Mouse (Mus musculus): ENCODE data around the gene Slc16a7. TPM values are rescaled to one million over a fixed set of nuclear protein-coding genes. Genes with fewer than 3 reads are reported as not detected.

Slc16a7 gene
- 100 to 1,000 TPM in 1 of 2 experiments, 10 to 100 TPM in 1; 94.8 to 110 TPM for total RNA-seq (2021)
- long read RNA-seq, experiment 1, partial matches to known transcripts = 2 of 17 reads
- long read RNA-seq, experiment 1, other reads (novel, unspliced or antisense) = 15 of 17 reads
- long read RNA-seq, experiment 2, partial matches to known transcripts = 0 of 8 reads
- long read RNA-seq, experiment 2, other reads (novel, unspliced or antisense) = 8 of 8 reads

- peak; percentile 87 to 88 for DNase-seq (ENCODE audit: low spot score in 2 of 2)
- intact Hi-C loops (cut with DNase I) = loop anchor here (10.0 kb wide), 1 partner anchor 274 kb away; no protein-coding TSS in a partner anchor
Observed at GRCm38 (mm10) chr10:125388876-125389786, at the start of gene Slc16a7. Slc16a7 (minus strand) TSS chr10:125389465.

- intact Hi-C loops (cut with DNase I) = no loop called here
- DNase-seq (ENCODE audit: low spot score in 2 of 2) = no peak
Observed at GRCm38 (mm10) chr10:125418795-125419194, 29.5 kb upstream of the Slc16a7 start.

GRCm38 (mm10) chr10:125399796-125400195 is 10.5 kb upstream of the Slc16a7 start:
- intact Hi-C loops (cut with DNase I) = no loop called here
- no peak for DNase-seq (ENCODE audit: low spot score in 2 of 2)

GRCm38 (mm10) chr10:125390011-125390410 is 746 bp upstream of the Slc16a7 start:
- intact Hi-C loops (cut with DNase I) = loop anchor here (5.0 kb wide), 1 partner anchor 107 kb away; no protein-coding TSS in a partner anchor
- no peak for DNase-seq (ENCODE audit: low spot score in 2 of 2)

GRCm38 (mm10) chr10:125388481-125388875 is 787 bp downstream of the Slc16a7 start:
- intact Hi-C loops (cut with DNase I) = loop anchor here (10.0 kb wide), 1 partner anchor 274 kb away; no protein-coding TSS in a partner anchor
- DNase-seq (ENCODE audit: low spot score in 2 of 2) = peak in 1 of 2 experiments; percentile 44

GRCm38 (mm10) chr10:125387782-125388415 is 1.4 kb downstream of the Slc16a7 start:
- intact Hi-C loops (cut with DNase I) = loop anchor here (10.0 kb wide), 1 partner anchor 273 kb away; no protein-coding TSS in a partner anchor
- DNase-seq (ENCODE audit: low spot score in 2 of 2) = peak; percentile 50 to 63

GRCm38 (mm10) chr10:125375526-125375925 is 13.7 kb downstream of the Slc16a7 start:
- intact Hi-C loops (cut with DNase I) = no loop called here
- DNase-seq (ENCODE audit: low spot score in 2 of 2) = no peak

- no peak for DNase-seq (ENCODE audit: low spot score in 2 of 2)
Observed at GRCm38 (mm10) chr10:125372666-125373065, 16.6 kb downstream of the Slc16a7 start.

GRCm38 (mm10) chr10:125371451-125371850 is 17.8 kb downstream of the Slc16a7 start:
- no peak for DNase-seq (ENCODE audit: low spot score in 2 of 2)
- intact Hi-C loops (cut with DNase I) = no loop called here

More at GRCm38 (mm10) chr10:125372666-125373065, 16.6 kb downstream of the Slc16a7 start:
- intact Hi-C loops (cut with DNase I) = no loop called here

- DNase-seq (ENCODE audit: low spot score in 2 of 2) = peak in 1 of 2 experiments; percentile 21
- intact Hi-C loops (cut with DNase I) = no loop called here
Observed at GRCm38 (mm10) chr10:125370037-125370610, 19.1 kb downstream of the Slc16a7 start.

GRCm38 (mm10) chr10:125358479-125358878 is 30.8 kb downstream of the Slc16a7 start:
- no peak for DNase-seq (ENCODE audit: low spot score in 2 of 2)
- intact Hi-C loops (cut with DNase I) = no loop called here

GRCm38 (mm10) chr10:125352805-125353204 is 36.5 kb downstream of the Slc16a7 start:
- DNase-seq (ENCODE audit: low spot score in 2 of 2) = no peak
- intact Hi-C loops (cut with DNase I) = no loop called here

GRCm38 (mm10) chr10:125348171-125348570 is 41.1 kb downstream of the Slc16a7 start:
- no peak for DNase-seq (ENCODE audit: low spot score in 2 of 2)
- intact Hi-C loops (cut with DNase I) = no loop called here

- intact Hi-C loops (cut with DNase I) = no loop called here
- peak in 1 of 2 experiments; percentile 17 for DNase-seq (ENCODE audit: low spot score in 2 of 2)
Observed at GRCm38 (mm10) chr10:125347149-125347548, 42.1 kb downstream of the Slc16a7 start.

GRCm38 (mm10) chr10:125346364-125346763 is 42.9 kb downstream of the Slc16a7 start:
- DNase-seq (ENCODE audit: low spot score in 2 of 2) = no peak
- intact Hi-C loops (cut with DNase I) = no loop called here

- no peak for DNase-seq (ENCODE audit: low spot score in 2 of 2)
- intact Hi-C loops (cut with DNase I) = no loop called here
Observed at GRCm38 (mm10) chr10:125345583-125345982, 43.7 kb downstream of the Slc16a7 start.

GRCm38 (mm10) chr10:125342204-125342603 is 47.1 kb downstream of the Slc16a7 start:
- intact Hi-C loops (cut with DNase I) = no loop called here
- no peak for DNase-seq (ENCODE audit: low spot score in 2 of 2)

- intact Hi-C loops (cut with DNase I) = no loop called here
- DNase-seq (ENCODE audit: low spot score in 2 of 2) = no peak
Observed at GRCm38 (mm10) chr10:125333799-125334198, 55.5 kb downstream of the Slc16a7 start.

GRCm38 (mm10) chr10:125331334-125331733 is 57.9 kb downstream of the Slc16a7 start:
- no peak for DNase-seq (ENCODE audit: low spot score in 2 of 2)
- intact Hi-C loops (cut with DNase I) = no loop called here
